Mouse (Mus musculus): Measurements from ENCODE around the gene Gm21170.
"Not testable (repeated sequence)": the region's sequence is repeated elsewhere in the genome, so short reads cannot be mapped to it uniquely, and the experiment has no call there.

Gm21170 gene

DNA sequence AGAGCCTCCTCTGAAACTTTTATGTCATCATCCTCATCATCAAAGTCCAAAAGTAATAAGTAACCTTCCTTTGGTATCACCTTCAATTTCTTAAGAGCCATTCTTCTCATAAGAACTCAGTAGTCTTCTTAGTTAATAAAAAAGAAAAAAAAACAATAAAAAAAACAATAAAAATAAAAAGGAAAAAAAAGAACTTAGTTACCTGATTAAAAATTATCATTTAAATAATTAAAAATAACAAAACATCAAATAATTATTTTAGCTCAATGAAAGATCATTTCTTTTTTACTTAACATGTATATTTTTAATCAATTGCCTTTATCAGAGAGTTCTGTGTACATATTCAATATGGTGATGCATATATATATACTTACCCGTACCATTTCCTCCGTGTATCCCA is at the start of gene Gm21170:
Gene Gm21170, minus strand, starts transcription at position 101 of the 400 bp plus-strand sequence.
- DNase-seq: not testable (repeated sequence)
